Mouse (Mus musculus): ENCODE data around the gene Rnls.

DNA sequence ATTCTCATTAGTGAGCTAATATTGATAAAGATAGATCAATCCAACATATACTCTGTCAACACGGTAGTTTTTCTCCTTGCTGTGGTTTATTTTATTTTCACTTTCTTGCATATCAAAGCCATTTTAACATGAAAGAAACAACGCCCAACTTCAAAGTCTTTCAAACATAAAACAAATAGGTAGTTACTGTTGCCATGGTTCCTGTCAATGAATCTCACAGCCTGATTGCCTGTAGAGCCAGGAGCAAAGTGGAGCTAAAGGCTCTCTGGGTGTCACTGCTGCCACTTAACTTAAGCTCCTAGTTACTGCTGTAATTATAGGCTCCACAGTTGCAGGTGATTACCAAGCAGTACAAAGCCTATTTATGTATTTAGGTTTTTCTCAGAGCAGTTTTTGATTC is 126.8 kb downstream of the Rnls start:
- TF ChIP-seq CTCF (IDR thresholded peaks at IDR 0.05; ENCODE audit: low read depth, low read length): no peak
- TF ChIP-seq GATA1 (IDR thresholded peaks at IDR 0.05; ENCODE audit: borderline replicate concordance, low read length): no peak
- TF ChIP-seq POLR2AphosphoS5 (IDR thresholded peaks at IDR 0.05; ENCODE audit: insufficient replicate concordance, low read depth, low read length): no peak
- TF ChIP-seq TAL1 (conservative IDR thresholded peaks at IDR 0.05; ENCODE audit: low read depth, low read length): no peak
